Mouse (Mus musculus) spleen, postnatal 0 days (tissue): ENCODE data around the gene Slc41a3. TPM values are rescaled to one million over a fixed set of nuclear protein-coding genes. Genes with fewer than 3 reads are reported as not detected.

ENCODE experiments used
- polyA plus RNA-seq: library from polyadenylated mRNA; unstranded; fragments of >200 nt; fragmentation: Nextera tagmentation; extraction: Ambion mirVana; gene quantifications from 2 replicates; pipeline ENCODE4 v1.2.1, GENCODE M21; 2015

The Slc41a3 gene
- polyA plus RNA-seq = 36.4 and 39.2 TPM in 2 replicates

DNA sequence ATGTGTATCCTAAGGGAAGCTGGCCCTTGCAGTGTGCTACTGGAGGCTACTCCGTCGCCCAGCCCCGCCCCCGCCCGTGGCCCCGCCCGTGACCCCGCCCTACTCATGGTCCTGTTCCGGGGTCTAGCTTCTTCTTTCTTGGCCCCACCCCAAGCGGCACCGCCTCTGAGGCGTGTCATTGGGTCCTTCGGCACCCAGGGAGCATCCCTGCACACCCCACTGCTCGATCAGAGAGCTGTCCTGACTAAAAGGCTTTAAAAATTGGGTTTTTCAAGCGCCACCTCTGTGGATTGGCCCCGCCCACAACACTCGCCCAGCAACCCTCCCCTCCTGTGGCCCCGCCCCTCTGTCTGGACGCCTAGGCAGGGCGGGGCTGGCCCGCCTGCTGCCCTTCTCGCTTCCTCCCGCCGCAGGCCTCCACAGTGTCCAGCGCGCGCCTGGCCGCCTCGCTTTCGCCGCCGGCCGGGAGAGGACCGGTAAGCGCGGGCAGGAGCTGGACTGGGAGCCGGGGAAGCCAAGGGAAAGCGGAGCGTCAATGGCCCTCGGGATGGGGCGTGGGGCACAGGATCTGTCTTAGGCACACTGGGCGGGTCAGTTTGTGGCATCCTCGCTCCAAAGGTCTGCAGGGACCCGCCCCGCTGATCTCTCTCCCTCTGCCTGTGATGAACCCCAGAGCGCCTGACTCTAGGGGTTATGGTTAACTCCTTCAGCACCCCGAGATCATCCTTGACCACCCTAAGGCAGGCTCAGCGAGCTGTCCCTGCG lies at the start of gene Slc41a3:
Gene Slc41a3, plus strand, starts transcription at position 193 of the 765 bp plus-strand sequence.

Other genes with a start within 250 kb of the Slc41a3 start
- gene Zxdc, start 235.2 kb upstream of the Slc41a3 start, polyA plus RNA-seq = 3.4 and 3.7 TPM in 2 replicates
- 0.04 and 0.26 TPM in 2 replicates for gene Cfap100, start 175.9 kb upstream of the Slc41a3 start, polyA plus RNA-seq
- gene Klf15, start 142.1 kb upstream of the Slc41a3 start, polyA plus RNA-seq = 0.59 and 0.89 TPM in 2 replicates
- 0.60 and 1.4 TPM in 2 replicates for gene Aldh1l1, start 118.3 kb upstream of the Slc41a3 start, polyA plus RNA-seq